Mouse (Mus musculus) megakaryocyte, adult 5-6 weeks (primary cell): ENCODE measurements at regions not wholly inside any gene's neighbourhood (a gene's known extent, or its start where the extent isn't known, plus 50 kb on each side); places are given as distances from the start of the nearest gene placed in this dataset.
A peak's percentile ranks its signal among the peaks of the same experiment; 100 is the strongest.

ENCODE experiments used
- ATAC-seq: 2 replicates; pipeline ENCODE4 v1.8.0; 2016; ENCODE audit warnings: mild to moderate bottlenecking, inconsistent platforms; ENCODE audit not compliant: poor library complexity, severe bottlenecking

DNA sequence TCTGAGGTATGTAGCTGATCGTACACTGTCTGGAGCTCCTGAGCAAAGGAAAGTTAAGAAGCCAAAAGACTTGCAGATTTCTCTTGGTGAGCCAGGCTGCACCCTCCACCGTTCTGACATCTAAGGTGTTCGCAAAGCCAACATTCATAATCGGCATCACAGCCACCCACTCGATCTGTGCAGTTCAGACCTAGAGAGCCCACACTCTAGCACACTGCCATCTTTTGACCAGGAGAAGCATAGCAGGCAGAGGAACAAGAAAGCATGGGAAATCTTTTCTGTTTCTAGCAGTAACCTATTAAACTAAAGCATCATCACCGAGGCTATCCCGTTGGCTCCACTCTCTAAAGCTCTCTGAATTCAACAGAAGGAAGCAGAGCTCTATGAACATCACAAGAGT lies 59.2 kb downstream of the Areg start:
- peak; percentile 43; the same call in 1 of the 2 replicates for ATAC-seq

DNA sequence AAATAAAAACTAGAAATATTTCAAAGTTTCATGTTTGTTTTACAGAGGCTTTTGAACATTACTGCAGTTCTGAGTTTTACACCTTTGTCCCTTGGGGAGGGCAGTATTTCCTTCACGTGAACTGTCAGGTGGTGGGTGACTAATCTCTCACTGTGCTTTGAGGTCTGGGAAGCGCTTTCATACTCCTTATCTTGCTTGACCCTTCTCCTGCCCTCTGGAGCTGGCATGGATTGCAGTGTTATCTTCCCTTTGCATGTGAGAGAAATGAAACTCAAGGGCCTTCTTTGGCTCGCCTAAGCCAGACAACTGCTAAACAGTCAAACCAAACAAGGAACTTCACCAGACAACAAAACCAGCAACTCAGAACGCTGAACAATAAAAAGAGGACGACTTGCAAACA lies 61.0 kb downstream of the Areg start:
- ATAC-seq = no peak

DNA sequence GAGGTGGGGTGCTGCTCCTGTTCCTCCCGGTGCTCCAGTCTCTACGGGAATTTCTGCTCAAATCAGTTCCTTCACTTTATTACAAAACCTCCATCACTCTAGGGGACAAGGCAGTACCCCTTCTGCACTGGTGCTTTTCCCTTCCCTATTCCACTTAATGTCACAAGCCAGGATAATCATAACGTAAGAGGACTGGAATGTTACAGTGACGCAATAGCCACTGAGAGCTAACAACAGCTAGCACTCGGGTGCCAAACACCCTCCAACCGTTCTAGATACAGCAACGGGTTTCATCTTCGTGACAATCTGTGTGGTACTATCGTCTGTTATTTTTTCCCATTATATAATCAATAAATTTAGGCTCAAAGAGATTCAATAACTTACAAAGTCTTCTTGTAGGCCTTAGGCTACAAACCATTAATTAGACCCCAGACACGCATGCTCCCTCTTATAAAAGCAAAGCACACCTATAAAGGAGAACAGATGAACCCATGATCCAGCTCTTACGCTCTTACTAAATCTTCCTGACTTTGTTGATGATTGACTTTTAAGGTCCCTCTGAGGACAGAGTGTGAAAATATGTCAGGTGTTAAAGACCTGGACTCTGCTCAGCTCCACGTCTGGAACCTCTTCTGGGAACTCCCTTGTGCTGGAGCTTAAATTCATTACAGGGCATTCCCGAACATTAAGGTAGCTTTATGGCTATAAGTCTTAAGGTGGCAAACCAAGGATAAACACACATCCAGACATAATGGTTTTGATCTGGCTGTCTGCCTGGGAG lies 65.0 kb downstream of the Areg start:
- no peak for ATAC-seq

DNA sequence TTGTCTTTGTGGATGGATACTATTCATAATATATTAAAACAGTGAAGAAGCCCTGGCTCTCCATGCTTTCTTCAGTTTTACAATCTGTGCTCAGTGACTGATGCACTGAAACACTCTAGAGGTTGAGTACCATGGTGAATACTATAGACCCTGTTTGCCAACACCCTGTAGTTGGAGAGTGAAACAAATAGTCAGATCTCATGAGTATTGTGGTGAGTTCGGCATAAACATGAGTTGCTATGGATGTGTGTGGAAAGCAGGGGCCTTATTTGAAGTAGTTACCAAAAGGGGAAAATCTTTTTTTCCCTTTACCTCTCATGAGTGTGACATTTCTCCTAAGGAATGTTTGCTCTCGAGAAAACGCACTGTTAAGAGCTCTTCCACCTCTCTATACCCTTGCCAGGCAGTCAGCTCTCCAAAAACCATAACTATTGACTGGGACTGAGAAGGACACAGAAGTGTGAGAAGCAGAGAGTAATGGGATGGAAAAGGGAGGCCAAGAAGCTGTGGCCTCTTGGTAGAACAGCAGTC lies 66.0 kb downstream of the Areg start:
- no peak for ATAC-seq

DNA sequence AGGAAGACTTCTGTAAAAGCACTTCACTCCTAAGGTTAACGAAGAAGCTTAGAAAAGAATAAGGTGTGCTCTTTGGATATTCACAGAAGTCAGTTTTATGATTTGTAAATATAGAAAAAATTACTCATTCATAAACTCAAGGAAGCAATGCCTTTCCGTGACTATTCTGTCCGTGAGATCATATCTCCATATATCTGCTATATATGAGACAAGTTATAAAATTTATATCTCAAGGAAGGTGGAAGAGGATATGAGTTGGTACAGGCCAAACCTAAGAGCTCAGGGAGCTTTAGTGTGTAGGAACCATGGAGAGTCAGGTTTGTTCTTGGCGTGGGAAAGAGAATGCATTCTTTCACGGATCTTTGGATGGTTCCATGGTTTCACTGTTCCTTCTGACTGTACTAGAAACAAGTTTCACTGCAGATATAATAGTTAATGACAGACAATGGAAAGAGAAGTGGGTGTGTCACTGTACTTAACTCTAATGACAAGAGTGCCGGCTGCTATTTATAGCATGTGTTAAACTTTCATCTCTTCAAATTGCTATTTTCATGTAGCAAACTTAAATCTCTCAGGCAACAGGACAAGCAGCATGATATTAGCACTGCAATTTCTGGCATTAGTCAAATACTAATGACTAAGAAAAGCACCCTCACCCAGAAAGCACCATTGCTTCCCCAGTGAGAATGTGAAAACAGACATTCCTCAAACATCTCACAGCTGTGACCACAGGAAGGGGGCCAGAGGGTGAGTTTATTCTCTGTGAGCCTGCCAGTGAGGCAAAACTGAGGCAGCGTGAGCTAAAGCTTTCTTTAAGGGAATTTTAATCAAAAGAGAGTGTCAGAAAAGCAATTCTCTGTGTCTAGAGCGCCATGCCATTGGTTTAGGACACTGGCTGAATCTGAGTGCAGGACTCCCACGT lies 67.4 kb downstream of the Areg start:
- ATAC-seq = no peak

DNA sequence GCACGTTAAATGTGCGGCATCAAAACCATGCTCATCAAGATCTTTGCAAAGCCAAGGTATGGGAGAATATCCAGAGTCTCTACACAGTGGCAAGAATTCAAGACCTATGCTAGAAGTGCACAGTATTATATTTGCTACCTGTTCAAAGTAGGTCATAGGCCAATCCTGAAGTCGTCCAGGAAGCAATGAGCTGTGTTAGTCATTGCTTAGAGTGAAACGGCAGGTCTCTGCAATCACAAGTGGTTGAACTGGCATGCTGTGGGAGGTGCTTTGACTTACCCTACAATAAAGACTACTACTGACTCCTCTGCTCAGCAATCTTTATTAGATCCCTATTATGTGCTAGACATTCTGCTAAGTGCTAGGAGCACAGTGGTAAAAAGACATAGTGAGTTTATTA lies 80.8 kb downstream of the Areg start:
- no peak for ATAC-seq

DNA sequence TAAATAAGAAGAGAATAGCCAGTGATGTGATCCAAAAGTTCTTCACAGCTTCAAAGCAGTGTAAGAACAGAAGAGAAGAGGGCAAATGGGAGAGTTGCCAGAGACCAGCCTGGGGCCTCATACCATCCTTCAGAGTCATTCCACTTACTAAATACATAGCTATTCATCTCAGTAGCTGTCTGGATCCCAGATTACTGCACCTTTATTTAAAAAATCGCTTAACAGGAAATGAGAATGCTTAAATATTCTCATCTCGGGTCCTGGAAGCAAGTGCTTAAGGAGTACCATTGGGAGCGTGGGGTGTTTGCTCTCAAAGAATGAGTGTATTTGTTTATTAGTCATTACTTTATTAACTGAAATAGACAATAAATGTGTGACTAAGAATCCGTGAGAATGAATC lies 102.3 kb downstream of the Areg start:
- ATAC-seq = no peak

DNA sequence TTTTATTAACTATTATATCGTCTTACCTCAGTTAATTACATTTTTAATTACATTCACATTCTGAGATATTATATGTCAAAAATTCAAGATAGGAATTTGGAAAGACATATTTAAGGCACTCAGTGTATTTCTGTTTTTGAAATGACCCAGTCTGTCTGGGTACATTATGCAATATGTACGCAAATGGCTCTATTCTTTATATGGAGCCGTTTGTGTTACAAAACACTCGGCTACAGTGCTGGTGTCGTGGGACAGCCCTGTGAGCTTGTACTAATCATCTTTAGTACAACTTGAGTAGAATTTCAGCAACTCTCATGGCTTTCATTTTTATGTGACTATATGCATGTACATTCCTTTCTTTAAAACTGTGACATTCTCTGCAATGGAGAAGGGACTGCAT lies 108.0 kb downstream of the Areg start:
- no peak for ATAC-seq

DNA sequence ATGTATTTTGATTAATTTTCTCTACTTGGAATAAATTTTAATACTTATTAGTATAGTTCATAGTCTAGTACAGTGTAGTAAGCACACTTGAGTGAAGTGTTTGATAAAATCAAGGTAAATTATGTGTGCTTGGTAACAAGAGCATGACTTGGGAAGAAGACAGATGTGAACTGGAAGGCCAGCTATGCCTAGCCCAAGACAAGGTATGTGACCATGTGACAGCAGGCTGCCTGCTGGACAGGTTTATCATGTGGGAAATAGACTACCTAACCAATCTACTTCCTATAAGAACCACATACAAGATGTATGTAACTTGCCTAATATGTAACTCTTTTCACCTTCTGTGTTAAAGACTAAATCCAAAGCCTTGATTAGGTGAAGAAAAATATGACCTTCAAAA lies 122.5 kb downstream of the Areg start:
- ATAC-seq = no peak

DNA sequence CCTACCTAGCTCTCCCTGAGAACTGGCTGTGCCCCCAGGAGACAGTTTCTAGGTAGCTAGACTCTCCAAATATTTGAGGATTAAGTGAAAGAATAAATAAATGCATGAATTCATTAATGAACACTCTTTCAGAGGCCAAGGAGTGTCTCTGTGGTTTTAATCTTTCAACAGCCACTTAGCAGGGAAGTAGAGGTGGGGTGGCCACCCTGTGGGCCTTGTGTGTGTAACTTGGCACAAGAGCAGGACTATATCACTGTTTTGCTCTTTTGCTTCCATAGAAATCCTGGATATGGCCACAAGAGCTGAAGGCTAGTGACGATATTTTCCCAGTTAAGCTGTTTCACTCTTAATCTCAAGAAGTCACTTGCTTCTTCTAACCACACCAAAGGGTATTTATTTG lies 123.1 kb downstream of the Areg start:
- ATAC-seq = no peak

DNA sequence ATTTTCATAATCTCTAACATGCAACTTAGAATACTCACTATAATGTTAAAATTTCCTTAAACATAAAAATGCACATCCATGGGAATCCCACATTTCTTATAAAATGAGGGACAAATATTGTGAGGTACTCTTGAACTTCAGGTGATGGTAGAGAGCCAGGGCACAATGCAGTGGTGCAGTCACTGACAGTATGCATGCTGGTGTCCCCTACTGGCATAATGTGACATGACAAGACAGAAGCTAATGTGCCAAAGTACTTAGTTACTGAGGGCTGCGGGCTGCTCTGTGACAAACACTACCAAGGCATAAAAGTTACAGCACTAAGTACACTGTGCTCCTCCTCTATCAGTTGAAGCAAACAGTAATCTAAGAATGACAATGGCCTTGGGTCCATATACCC lies 131.3 kb downstream of the Areg start:
- ATAC-seq = 0 out of 2 replicates have a peak, but pooled peaks have one; percentile 24

DNA sequence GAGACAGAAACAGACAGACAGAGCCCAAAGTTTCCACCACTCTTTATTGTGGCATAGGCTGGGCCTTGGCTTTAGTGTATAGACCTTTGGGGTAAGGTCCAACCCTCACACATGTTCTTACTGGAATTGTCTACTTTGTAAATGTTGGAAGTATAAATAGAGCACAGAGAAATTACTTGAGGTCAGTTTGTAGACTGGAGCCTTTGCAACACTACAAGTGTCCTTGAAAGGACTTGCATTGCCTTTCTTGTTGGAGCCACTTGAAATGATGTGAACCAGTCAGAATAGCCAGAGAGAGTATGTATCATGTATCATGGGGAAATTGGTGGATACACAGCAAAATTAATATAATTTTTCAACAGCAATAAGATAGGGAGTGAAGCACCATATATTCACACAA lies 131.4 kb downstream of the Btc start:
- no peak for ATAC-seq

DNA sequence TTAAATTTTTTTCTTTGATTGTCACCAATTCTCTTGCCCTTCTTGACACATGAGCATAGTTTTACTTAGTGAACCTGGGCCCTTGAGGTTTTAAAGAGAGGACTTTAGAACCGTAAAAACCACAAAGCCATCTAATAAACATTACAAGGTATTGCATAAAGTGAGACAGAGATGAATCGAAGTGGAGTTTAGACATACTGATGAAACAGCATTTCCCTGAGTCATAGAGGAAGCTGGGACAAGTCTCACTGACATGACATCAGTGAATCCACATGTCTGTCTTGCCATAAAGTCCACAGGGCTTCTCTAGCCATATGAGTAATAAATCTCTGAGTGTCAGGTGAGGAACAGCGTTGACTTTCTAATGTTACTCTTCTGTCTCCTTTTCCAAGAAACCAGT lies 128.4 kb downstream of the Btc start:
- ATAC-seq = 0 out of 2 replicates have a peak, but pooled peaks have one; percentile 21

DNA sequence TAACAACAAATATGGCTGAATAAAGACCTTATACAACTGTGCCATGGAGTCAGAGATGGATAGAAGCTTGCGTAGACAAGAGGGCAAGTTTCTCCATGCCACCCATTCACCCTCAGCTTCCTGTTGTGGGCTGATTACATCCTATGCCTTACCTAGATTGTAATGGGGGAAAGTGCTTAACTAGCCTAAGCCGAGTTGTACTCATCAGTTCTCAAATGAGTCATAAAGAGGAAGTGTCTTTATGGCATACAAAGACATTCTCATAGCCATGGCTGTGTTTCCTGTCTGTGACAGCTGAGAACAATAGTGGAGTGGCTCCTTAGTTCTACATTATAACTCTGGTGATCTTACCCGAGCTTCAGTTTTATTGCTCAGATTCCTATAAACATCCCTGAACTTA lies 124.3 kb downstream of the Btc start:
- ATAC-seq = peak; percentile 73

DNA sequence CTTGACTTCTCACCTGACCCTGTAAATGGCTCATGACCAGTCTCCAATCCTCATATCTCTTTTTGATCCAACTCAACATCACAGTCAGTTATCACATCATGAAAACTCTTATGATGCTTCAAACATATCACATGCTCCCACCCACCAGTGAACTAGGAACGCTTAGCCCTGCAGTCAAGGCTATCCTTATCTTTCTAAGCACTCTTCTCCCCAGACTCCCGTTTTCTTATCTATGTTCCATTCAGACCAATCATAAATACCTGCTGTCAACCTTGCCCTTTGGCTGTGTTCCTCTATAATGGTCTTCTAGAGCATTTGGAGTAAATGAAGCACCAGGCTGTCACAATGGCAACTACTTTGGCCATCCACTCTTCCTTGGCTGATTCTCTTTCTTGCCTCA lies 123.3 kb downstream of the Btc start:
- ATAC-seq = no peak

DNA sequence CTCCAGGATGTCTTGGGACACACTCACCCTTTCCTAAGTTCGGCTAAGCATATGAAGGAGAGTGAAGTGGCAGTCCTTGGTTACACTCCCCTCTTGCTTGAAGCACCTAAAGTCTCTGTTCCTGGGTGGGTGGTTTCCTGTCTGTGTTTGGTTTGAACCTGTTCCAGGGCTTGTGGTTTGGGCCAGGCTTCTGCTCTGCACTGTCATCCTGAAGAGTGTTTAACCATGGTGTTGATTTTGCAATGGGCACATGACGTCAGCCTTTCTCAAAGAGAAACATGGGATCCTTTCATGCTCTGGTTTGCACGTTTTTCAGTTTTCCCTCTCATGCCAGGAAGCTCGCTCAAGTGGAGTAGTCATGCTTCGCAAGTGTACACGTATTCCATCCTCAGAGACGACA lies 119.8 kb downstream of the Btc start:
- ATAC-seq = peak; percentile 83

DNA sequence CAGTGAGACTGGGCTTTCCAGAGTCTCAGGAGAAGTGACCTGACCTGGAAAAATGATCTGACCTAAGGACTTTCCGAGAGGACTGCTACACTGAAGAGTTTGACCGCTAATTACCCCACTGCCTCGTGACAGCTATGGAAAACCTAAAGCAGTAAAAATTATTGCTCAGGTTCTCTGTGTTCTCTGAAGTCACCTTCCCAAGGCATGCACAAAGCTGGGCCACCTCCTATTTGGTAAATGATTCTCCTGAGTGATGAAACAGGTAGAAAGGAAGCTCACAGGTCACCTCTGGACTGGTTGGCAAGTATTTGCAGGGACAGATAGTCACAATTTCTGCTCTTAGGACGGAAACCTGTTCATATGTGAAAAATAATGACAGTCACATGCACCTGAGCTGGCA lies 109.7 kb downstream of the Btc start:
- no peak for ATAC-seq

DNA sequence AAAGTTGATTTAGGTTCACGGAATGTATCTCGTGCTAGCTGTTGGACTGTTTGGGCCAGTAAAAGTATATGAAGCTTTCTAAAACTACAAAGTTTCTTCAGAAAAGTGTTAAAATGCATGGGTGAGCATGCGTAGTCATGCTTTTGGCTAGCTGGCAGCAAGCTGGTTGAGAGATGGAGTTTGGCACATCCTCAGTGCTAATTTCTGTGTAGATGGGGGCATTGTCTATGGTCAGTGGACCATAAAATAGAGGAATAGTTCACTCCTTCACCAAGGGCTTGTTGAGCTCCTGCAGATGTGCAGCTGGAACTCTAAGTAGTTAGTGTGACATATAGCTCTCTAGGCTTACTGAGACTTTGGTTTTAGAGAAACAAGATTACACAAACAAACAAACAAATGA lies 107.8 kb downstream of the Btc start:
- ATAC-seq = no peak

DNA sequence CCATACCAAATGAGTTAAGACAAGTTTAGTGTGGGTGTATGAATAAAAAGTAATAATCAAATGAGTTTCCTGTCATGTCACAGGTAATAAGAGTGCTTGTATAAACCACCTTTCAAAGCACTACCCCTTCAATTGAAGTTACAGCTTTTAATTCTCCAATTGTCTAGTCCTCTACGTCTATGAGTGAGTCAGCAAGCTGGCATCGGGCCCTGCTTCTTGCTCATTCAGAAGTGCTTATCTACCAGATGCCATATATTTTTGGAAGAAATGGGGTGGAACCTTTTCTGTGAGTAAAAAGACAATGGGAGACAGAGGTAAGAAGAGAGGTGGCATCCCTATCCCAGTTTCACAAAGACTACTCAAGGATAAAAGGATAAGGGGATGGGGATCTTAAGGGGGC lies 105.7 kb downstream of the Btc start:
- ATAC-seq = no peak

DNA sequence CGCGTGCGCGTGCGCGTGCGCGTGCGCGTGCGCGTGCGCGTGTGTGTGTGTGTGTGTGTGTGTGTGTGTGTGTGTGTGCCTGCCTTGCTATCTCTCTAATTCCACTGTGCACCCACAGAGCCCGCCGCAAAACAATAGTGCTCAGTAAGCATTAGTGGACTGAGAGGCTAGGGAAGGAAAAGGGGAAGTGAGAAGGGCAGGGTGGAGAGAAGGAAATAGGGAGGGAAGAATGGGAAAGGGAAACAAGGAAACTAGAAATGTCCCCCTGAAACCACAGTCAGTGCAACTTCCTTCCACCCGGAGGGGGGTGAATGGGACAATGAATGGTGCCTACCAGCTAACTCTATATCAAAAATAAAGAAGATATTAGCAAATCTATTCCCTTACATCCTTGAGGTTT lies 100.7 kb downstream of the Btc start:
- ATAC-seq = peak; percentile 83

DNA sequence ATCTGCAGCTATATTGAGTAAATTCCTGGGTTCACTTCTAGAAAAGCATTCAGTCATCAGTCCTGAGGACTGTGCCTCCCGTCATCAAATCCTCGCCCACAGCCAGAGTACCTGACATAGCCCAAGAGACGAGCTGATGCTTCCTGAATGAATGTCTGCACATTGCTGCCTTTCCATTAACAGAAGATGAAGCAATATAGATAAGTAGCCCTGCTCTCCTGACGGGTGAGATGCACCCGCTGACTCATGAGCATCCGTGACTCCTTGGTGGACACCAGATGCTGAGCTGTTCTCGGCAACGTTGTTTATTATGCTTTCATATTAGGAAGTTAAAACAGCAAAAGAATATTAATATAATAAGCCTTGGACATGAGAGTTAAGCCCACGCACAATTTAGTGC lies 99.9 kb downstream of the Btc start:
- ATAC-seq = no peak

DNA sequence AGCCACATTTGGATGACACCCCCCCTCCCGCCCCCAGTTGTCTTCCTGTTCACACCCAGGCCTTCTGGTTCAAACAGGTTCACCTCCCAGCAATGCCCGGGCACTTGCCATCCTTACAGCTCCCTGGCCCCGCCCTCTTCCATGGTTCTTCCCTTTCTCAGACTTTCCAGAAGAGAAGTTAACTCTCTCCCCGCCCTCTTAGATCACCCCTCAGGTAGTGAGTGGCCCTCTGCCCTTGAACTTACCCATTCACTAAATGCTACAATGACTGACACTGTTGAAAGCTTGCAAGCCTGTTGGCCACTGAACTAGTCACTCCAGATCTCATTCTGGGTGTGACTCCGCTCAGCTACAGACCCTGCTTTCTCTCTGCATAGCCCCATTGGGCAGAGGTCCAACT lies 99.1 kb downstream of the Btc start:
- ATAC-seq = no peak
